Mouse (Mus musculus): ENCODE measurements around the gene Car1. TPM values are rescaled to one million over a fixed set of nuclear protein-coding genes. Genes with fewer than 3 reads are reported as not detected.
A peak's percentile ranks its signal among the peaks of the same experiment; 100 is the strongest.

Gene Car1
- 2.6 and 4.9 TPM in 2 replicates for polyA plus RNA-seq (2012)

DNA sequence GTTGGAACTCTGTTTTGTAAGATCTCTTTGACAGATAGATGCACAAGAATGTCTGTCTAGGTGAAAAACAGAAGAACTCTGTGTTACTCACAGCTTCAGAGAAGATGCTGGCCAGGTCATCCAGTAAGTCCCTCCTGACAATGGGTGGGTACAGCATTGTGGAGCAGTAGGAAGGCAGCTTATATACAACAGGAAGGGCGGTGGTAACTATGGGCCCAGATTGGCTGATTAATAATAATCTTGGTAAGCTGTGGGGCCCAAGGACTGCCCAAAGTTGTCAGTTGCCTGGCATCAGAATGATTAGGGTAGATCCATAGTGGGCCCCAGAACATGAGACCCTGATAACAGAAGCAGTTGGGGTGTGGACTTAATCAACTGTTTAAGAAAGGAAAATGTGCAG, at the start of gene Car1:
Gene Car1, minus strand, starts transcription at position 158 of the 400 bp plus-strand sequence.
- peak within 1 kb of the TSS; percentile 41 for H3K4me3 ChIP-seq (replicated peaks)
- H3K9me3 ChIP-seq (ENCODE audit: control insufficient read depth, low read length): no peaks in the 10 kb centered on the region
- no peak for TF ChIP-seq GATA1 (IDR thresholded peaks at IDR 0.05; ENCODE audit: low read length)
- no peak for TF ChIP-seq TAL1 (IDR thresholded peaks at IDR 0.05; ENCODE audit: low read length)

DNA sequence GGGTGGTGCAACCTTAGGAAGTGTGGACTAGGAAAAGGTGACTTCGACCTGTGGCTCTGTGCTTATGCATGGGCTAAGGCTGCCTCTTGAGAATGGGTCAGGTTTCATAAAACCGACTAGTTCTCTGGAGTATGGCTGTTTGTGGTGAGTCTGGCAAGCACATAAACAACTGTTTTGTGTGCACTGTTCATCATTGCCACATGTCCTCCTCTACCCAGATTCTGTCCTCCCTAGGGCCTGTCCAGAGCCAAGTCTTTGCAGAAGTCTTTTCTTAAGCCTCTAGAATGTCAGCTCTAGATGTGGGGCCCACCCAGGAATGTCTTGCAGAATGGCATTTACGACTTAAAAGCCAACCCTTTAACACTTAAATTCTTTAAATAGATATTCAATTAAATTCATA, 49.7 kb upstream of the Car1 start:
- H3K27me3 ChIP-seq (ENCODE audit: control insufficient read depth): peaks cover 17% of the 10 kb centered on the region
- no peaks in the 10 kb centered on the region for H3K9me3 ChIP-seq (ENCODE audit: control insufficient read depth, low read length)
- H3K36me3 ChIP-seq (ENCODE audit: control insufficient read depth): no peaks in the 10 kb centered on the region
- TF ChIP-seq GATA1 (IDR thresholded peaks at IDR 0.05; ENCODE audit: low read length) (no peak), TAL1 (IDR thresholded peaks at IDR 0.05; ENCODE audit: low read length) (no peak)
- no peaks in the 10 kb centered on the region for H3K4me1 ChIP-seq (ENCODE audit: control insufficient read depth)
- H3K4me3 ChIP-seq (replicated peaks): no peak overlapping the region

More for the DNA sequence above, at the start of gene Car1:
- Histone ChIP-seq H3K27me3 (ENCODE audit: control insufficient read depth) (no peaks in the 10 kb centered on the region), H3K36me3 (ENCODE audit: control insufficient read depth) (no peaks in the 10 kb centered on the region), H3K4me1 (ENCODE audit: control insufficient read depth) (peaks cover 3% of the 10 kb centered on the region)

DNA sequence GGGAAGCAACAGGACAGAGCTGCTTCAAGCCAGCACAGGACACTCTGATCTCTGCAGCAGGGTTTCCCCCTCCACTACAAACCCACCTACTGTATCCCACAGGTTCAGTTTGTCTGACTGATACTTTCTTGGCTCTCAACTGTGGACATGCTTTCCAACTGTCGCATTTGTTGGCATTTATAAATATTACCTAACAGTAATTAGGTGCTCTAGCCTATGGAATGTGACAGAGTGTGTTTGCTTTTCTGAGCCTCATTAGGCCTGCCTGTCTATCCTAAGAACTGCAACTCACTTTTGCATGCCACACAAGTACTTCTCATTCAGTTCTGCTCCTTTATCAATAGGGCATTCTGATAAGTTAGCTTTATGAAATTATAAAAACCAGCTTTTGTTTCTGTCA, 46.3 kb upstream of the Car1 start:
- no peaks in the 10 kb centered on the region for H3K4me1 ChIP-seq (ENCODE audit: control insufficient read depth)
- H3K27me3 ChIP-seq (ENCODE audit: control insufficient read depth): no peaks in the 10 kb centered on the region
- no peak overlapping the region for H3K4me3 ChIP-seq (replicated peaks)
- TF ChIP-seq TAL1 (IDR thresholded peaks at IDR 0.05; ENCODE audit: low read length) (no peak), GATA1 (IDR thresholded peaks at IDR 0.05; ENCODE audit: low read length) (no peak)
- no peaks in the 10 kb centered on the region for H3K36me3 ChIP-seq (ENCODE audit: control insufficient read depth)
- no peaks in the 10 kb centered on the region for H3K9me3 ChIP-seq (ENCODE audit: control insufficient read depth, low read length)

DNA sequence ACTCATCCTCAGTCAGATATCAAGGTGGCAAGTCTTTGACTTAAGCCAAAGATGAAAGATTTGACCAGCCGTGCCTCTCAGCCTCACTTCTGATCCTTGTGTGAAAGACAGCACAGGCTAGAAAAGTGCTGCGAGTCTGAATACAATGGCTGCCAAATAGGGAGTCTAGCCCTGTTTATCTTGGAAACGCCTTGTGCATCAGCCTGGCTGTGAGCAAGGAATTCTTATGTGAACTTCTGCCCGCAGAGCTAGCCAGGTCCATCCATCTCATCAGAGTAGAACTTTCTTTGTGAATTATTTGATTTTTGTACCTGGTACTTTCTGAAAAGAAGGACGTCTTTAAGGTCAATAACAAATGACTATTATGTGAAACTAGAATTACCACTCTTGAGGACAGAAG, 45.8 kb upstream of the Car1 start:
- Histone ChIP-seq H3K27me3 (ENCODE audit: control insufficient read depth) (no peaks in the 10 kb centered on the region), H3K4me1 (ENCODE audit: control insufficient read depth) (no peaks in the 10 kb centered on the region), H3K4me3 (replicated peaks) (no peak overlapping the region), H3K36me3 (ENCODE audit: control insufficient read depth) (no peaks in the 10 kb centered on the region), H3K9me3 (ENCODE audit: control insufficient read depth, low read length) (no peaks in the 10 kb centered on the region)
- TF ChIP-seq TAL1 (IDR thresholded peaks at IDR 0.05; ENCODE audit: low read length) (no peak), GATA1 (IDR thresholded peaks at IDR 0.05; ENCODE audit: low read length) (no peak)

DNA sequence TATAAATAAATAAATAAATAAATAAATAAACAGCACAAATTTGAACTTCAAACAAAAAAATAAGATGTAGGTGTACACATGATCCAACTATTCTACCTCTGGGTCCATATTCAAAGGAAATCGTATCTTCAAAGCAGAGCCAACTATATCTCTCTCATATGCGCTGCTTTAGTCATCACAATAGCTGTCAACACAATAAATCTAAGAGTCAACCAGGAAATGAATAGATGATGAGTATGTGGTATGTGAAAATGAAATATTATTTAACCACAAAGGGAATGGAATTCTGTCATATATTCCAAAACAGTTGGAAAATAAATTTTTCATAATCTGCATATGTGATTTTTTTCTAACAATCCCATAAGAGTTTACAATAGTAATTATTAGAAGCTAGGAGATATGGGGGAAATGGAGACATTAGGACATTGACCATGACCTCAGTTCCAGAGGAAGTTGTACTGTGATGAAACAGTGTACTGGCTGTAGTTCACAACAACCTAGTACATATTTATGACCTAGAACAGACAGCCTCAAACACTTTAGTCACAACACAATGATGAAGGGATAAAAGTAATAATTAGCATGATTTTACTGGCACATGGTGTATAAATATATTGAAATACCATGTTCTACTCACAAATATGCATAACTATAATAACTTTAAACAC, 40.6 kb upstream of the Car1 start:
- Histone ChIP-seq H3K4me1 (ENCODE audit: control insufficient read depth) (no peaks in the 10 kb centered on the region), H3K4me3 (replicated peaks) (no peak overlapping the region), H3K36me3 (ENCODE audit: control insufficient read depth) (no peaks in the 10 kb centered on the region), H3K9me3 (ENCODE audit: control insufficient read depth, low read length) (no peaks in the 10 kb centered on the region), H3K27me3 (ENCODE audit: control insufficient read depth) (no peaks in the 10 kb centered on the region)
- TF ChIP-seq TAL1 (IDR thresholded peaks at IDR 0.05; ENCODE audit: low read length): no peak
- no peak for TF ChIP-seq GATA1 (IDR thresholded peaks at IDR 0.05; ENCODE audit: low read length)

DNA sequence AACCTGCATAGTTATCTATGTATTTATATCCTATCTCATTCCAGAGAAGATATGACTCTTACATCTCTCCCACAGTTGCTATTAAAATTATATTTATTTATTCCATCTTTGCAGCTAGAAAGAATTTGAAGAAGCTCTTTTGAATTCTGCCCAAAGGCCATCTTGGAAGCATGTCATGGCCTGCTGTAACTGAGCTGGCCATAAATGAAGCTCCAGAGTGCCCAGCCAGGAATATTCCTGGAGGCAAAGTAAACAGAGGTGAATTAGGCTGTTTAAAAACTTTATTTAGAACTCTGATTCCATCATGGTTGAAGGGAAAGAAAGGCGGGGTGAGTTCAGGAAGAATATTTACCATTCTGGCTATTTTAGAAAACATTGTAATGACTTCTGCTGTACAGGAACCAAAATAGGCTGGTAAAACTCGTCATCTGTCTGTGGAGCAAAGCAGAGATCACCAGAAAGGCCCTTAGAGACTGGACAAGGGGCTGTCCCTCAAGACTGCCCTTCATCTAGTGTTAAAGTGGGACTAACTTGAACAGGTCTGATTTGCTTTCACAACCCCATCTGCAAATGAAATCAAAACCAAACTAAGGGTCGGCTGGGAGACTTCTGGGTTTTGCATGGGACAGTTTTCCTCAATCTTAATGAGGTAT, 31.4 kb upstream of the Car1 start:
- no peak overlapping the region for H3K4me3 ChIP-seq (replicated peaks)
- H3K27me3 ChIP-seq (ENCODE audit: control insufficient read depth): no peaks in the 10 kb centered on the region
- TF ChIP-seq GATA1 (IDR thresholded peaks at IDR 0.05; ENCODE audit: low read length): no peak
- TF ChIP-seq TAL1 (IDR thresholded peaks at IDR 0.05; ENCODE audit: low read length): no peak
- no peaks in the 10 kb centered on the region for H3K9me3 ChIP-seq (ENCODE audit: control insufficient read depth, low read length)
- H3K36me3 ChIP-seq (ENCODE audit: control insufficient read depth): no peaks in the 10 kb centered on the region
- no peaks in the 10 kb centered on the region for H3K4me1 ChIP-seq (ENCODE audit: control insufficient read depth)

DNA sequence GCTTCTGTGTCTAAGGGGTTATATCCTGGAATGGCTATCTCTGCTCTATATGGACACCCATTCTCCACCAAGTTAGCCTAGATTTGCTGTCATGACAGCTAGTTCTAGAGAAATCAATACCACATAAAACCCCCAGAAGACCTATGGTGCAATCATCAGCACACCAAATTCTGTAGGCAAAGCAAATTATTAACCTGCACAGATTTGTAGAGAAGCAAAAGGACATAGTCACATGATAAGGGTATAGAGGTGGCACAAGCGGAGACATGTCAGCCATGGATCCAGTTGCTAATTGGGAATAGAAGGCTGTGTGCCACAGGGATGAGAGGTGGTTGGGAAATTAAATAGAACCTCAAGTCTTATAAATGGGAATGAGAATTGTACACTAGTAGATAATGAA, 30.8 kb upstream of the Car1 start:
- Histone ChIP-seq H3K36me3 (ENCODE audit: control insufficient read depth) (no peaks in the 10 kb centered on the region), H3K9me3 (ENCODE audit: control insufficient read depth, low read length) (no peaks in the 10 kb centered on the region), H3K4me3 (replicated peaks) (no peak overlapping the region), H3K27me3 (ENCODE audit: control insufficient read depth) (no peaks in the 10 kb centered on the region), H3K4me1 (ENCODE audit: control insufficient read depth) (no peaks in the 10 kb centered on the region)
- TF ChIP-seq GATA1 (IDR thresholded peaks at IDR 0.05; ENCODE audit: low read length): no peak
- TF ChIP-seq TAL1 (IDR thresholded peaks at IDR 0.05; ENCODE audit: low read length): no peak

DNA sequence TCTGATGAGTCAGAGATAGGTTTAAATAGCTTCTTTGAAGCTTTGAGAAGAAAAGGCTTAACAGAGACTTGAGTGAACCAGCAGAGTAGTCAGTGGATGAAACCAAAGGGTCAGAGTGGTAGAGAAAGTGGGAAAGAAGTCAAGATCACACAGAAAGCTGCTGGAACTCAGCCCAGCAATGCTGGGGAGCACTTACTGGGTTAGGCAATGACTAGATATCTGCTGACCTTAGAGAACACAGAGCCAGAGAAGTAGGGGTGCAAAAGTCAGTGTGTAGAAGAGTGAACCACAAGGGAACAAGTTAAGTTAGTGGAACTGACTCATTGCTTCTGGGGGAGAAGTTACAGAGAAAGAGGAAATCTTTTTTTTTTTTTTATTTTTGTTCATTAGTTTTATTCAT, 24.6 kb upstream of the Car1 start:
- TF ChIP-seq GATA1 (IDR thresholded peaks at IDR 0.05; ENCODE audit: low read length) (no peak), TAL1 (IDR thresholded peaks at IDR 0.05; ENCODE audit: low read length) (no peak)

DNA sequence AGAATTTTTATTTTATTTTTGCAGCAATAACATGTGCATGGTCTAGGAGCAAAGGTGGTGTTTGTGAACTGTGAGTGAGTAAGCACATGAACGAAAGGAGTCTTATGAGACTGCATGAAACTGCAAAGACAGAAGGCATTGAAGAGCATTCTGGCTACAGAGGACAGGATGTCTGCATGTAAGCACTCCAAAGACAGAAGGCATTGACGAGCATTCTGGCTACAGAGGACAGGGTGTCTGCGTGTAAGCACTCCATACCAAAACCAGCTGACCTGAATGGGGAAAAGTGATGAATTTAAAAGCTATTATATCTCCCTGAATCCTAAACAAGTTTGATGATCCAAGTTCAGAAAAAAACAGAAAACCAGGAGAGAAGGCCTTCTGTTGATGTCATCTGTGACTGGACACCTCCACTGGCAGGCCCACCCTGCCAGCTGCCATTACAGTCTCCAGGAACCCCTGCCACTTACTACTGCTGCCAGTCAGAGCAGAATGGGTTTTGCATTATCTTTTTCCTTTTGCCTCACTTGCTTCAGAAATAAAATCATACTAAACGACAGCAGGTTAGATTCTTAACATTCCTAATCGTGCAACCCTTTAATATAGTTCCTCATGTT, 23.2 kb upstream of the Car1 start:
- H3K27me3 ChIP-seq (ENCODE audit: control insufficient read depth): no peaks in the 10 kb centered on the region
- no peak for TF ChIP-seq GATA1 (IDR thresholded peaks at IDR 0.05; ENCODE audit: low read length)
- no peak for TF ChIP-seq TAL1 (IDR thresholded peaks at IDR 0.05; ENCODE audit: low read length)
- no peaks in the 10 kb centered on the region for H3K9me3 ChIP-seq (ENCODE audit: control insufficient read depth, low read length)
- H3K36me3 ChIP-seq (ENCODE audit: control insufficient read depth): no peaks in the 10 kb centered on the region
- H3K4me1 ChIP-seq (ENCODE audit: control insufficient read depth): no peaks in the 10 kb centered on the region
- H3K4me3 ChIP-seq (replicated peaks): no peak overlapping the region

More for the DNA sequence above, 24.6 kb upstream of the Car1 start:
- Histone ChIP-seq H3K36me3 (ENCODE audit: control insufficient read depth) (no peaks in the 10 kb centered on the region), H3K27me3 (ENCODE audit: control insufficient read depth) (no peaks in the 10 kb centered on the region), H3K9me3 (ENCODE audit: control insufficient read depth, low read length) (no peaks in the 10 kb centered on the region), H3K4me3 (replicated peaks) (no peak overlapping the region), H3K4me1 (ENCODE audit: control insufficient read depth) (no peaks in the 10 kb centered on the region)
